Mouse (Mus musculus): ENCODE measurements around the gene Thra. TPM values are rescaled to one million over a fixed set of nuclear protein-coding genes. Genes with fewer than 3 reads are reported as not detected.
A peak's percentile ranks its signal among the peaks of the same experiment; 100 is the strongest.

The Thra gene
- polyA plus RNA-seq, 1 experiment from 2014 or later, result 45.3 TPM

DNA sequence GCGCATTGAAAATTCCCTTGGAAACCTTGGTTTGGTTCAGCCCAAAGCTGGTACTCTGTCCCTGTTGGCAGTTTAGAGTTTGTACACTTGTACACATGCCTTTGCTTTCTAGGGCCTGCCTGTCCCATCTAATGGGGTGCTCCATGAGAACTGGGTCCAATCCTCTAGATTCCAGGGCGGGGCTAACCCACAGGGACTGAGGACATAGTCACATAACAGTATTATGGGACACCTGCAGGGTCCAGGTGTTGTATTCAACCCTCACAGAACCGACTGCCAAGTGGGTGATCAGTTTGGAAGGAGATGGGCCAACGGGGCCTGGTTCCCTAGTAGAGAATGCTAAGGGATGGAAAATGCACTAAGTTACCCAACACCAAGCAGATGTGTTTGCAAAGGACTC, 21.5 kb downstream of the Thra start:
- 90% methylated on average over 4 of the region's 4 CpGs for WGBS
- Histone ChIP-seq H3K4me3 (no peak overlapping the region), H3K4me1 (peaks cover 19% of the 10 kb centered on the region), H3K4me2 (replicated peaks) (no peak overlapping the region), H3K27me3 (no peaks in the 10 kb centered on the region; the same call in 1 of the 2 replicates), H3K36me3 (peaks cover 55% of the 10 kb centered on the region), H3K9me3 (no peaks in the 10 kb centered on the region), H3K9ac (replicated peaks) (no peak overlapping the region), H3K27ac (replicated peaks) (no peak overlapping the region)
- ATAC-seq (ENCODE audit: low FRiP score, low read depth), result no peak

DNA sequence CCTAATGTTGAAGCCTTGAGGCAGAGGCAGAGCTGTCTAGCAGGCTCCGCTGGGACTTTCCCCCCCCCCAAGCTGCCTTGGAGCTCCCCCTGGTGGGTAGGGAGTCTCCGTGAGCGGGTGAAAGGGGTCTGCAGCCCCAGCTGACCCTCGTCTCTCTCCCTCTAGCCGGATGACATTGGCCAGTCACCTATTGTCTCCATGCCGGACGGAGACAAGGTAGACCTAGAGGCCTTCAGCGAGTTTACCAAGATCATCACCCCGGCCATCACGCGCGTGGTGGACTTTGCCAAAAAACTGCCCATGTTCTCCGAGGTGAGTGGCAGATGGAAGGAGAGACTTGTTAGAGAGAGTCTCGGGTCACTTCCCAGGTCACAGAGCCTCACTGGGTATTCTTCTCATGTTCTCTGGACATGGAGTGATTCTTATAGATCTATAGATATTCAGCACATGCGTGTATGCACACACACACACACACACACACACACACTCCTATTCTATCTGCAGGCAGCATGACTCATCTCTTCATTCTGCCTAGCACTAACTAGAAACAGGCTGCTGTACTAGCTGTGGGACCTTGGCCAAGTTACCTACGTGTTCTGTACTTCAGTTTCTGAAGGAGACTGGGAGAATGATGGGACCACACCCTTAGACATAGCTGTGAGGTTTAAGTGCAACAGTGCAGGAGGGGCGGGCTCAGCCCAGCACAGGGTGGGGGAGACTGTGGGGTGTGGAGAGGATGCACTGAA, 22.5 kb downstream of the Thra start:
- H3K9me3 ChIP-seq, result no peaks in the 10 kb centered on the region
- no peak overlapping the region for H3K4me2 ChIP-seq (replicated peaks)
- H3K36me3 ChIP-seq, result peaks cover 50% of the 10 kb centered on the region
- H3K9ac ChIP-seq (replicated peaks), result no peak overlapping the region
- H3K27ac ChIP-seq (replicated peaks), result no peak overlapping the region
- peaks cover 29% of the 10 kb centered on the region for H3K4me1 ChIP-seq
- WGBS, result 60% methylated on average over 17 of the region's 17 CpGs
- H3K27me3 ChIP-seq, result no peaks in the 10 kb centered on the region; the same call in 1 of the 2 replicates
- no peak for ATAC-seq (ENCODE audit: low FRiP score, low read depth)
- no peak overlapping the region for H3K4me3 ChIP-seq

DNA sequence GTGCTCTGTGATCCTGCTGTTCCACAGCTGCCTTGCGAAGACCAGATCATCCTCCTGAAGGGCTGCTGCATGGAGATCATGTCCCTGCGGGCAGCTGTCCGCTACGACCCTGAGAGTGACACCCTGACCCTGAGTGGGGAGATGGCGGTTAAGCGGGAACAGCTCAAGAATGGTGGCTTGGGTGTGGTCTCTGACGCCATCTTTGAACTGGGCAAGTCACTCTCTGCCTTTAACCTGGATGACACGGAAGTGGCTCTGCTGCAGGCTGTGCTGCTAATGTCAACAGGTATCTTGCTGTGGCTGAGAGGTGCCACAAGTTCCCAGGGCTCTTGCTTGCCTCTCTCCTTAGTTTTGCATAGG, 23.0 kb downstream of the Thra start:
- no peaks in the 10 kb centered on the region for H3K9me3 ChIP-seq
- 89% methylated on average over 8 of the region's 8 CpGs for WGBS
- ATAC-seq (ENCODE audit: low FRiP score, low read depth), result no peak
- H3K36me3 ChIP-seq, result peaks cover 48% of the 10 kb centered on the region
- H3K9ac ChIP-seq (replicated peaks), result no peak overlapping the region
- no peak overlapping the region for H3K4me3 ChIP-seq
- H3K4me2 ChIP-seq (replicated peaks), result no peak overlapping the region
- no peaks in the 10 kb centered on the region; the same call in 1 of the 2 replicates for H3K27me3 ChIP-seq
- H3K27ac ChIP-seq (replicated peaks), result no peak overlapping the region
- peaks cover 34% of the 10 kb centered on the region for H3K4me1 ChIP-seq

- H3K9me3 ChIP-seq, result no peaks in the 10 kb centered on the region
- 85% methylated on average over 18 of the region's 18 CpGs for WGBS
- H3K4me3 ChIP-seq, result no peak overlapping the region
- H3K27me3 ChIP-seq, result no peaks in the 10 kb centered on the region; the same call in 1 of the 2 replicates
- no peak for ATAC-seq (ENCODE audit: low FRiP score, low read depth)
- peaks cover 39% of the 10 kb centered on the region for H3K4me1 ChIP-seq
- H3K4me2 ChIP-seq (replicated peaks), result no peak overlapping the region
- H3K36me3 ChIP-seq, result peaks cover 51% of the 10 kb centered on the region
- H3K9ac ChIP-seq (replicated peaks), result no peak overlapping the region
- no peak overlapping the region for H3K27ac ChIP-seq (replicated peaks)
Measured at GRCm38 (mm10) chr11:98764091-98764490, 23.7 kb downstream of the Thra start.

- no peak overlapping the region for H3K27ac ChIP-seq (replicated peaks)
- H3K27me3 ChIP-seq, result no peaks in the 10 kb centered on the region; the same call in none of the 2 replicates
- H3K9ac ChIP-seq (replicated peaks), result no peak overlapping the region
- H3K4me3 ChIP-seq, result no peak overlapping the region
- peaks cover 58% of the 10 kb centered on the region for H3K36me3 ChIP-seq
- no peak for ATAC-seq (ENCODE audit: low FRiP score, low read depth)
- H3K4me1 ChIP-seq, result peaks cover 39% of the 10 kb centered on the region
- H3K9me3 ChIP-seq, result no peaks in the 10 kb centered on the region
- no peak overlapping the region for H3K4me2 ChIP-seq (replicated peaks)
Measured at GRCm38 (mm10) chr11:98764746-98765145, 24.3 kb downstream of the Thra start.

- Histone ChIP-seq H3K9ac (replicated peaks) (no peak overlapping the region; the same call in 1 of the 2 replicates), H3K4me2 (replicated peaks) (no peak overlapping the region), H3K27ac (replicated peaks) (peak overlapping the region; percentile 86), H3K4me1 (peaks cover 39% of the 10 kb centered on the region), H3K36me3 (peaks cover 57% of the 10 kb centered on the region), H3K9me3 (no peaks in the 10 kb centered on the region), H3K27me3 (no peaks in the 10 kb centered on the region; the same call in 1 of the 2 replicates), H3K4me3 (no peak overlapping the region)
- WGBS, result 52% methylated on average over 7 of the region's 9 CpGs
- no peak for ATAC-seq (ENCODE audit: low FRiP score, low read depth)
Measured at GRCm38 (mm10) chr11:98765421-98766309, 25.2 kb downstream of the Thra start.

DNA sequence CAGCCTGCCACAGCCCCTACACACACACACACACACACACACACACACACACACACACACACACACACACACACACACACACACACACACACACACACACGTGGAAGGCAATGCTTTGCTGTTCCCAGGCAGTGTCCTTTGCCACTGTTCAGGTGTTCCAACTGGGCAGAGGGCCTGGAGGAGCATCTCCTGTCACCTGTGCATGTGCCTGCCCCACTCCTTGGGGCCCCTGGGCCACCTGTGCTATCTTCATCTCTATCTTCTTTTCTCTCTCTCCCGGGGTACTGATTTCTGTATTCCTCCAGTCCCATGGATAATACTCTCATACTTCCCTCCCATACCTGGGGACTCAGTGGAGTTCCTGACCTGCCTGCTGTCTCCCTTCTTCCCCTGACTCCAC, 25.9 kb downstream of the Thra start:
- Histone ChIP-seq H3K36me3 (peaks cover 52% of the 10 kb centered on the region), H3K9me3 (no peaks in the 10 kb centered on the region), H3K27me3 (no peaks in the 10 kb centered on the region; the same call in 1 of the 2 replicates), H3K4me1 (peaks cover 39% of the 10 kb centered on the region), H3K4me2 (replicated peaks) (no peak overlapping the region), H3K27ac (replicated peaks) (peak overlapping the region; percentile 86), H3K4me3 (no peak overlapping the region), H3K9ac (replicated peaks) (no peak overlapping the region)
- no peak for ATAC-seq (ENCODE audit: low FRiP score, low read depth)
- WGBS, result 58% methylated on average over 2 of the region's 2 CpGs

DNA sequence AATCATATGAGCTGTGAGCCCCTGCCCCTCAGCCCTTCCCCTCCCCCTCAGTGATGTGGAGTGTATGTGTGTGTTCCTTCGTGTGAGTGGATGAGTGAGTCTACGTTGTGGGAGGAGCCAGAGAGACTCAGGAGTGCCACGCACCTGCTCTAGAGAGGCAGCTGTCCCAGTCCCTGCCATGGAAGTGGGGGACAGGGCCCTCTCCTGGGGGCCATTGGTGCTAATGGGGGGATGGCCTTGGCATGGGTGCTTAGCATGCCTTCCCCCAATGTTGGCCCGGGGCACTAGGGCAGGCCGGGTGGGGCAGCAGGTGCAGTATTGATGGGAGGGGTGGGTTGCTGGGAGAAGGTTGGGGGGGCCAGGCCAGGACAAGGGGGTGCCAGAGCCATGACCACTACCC, 26.4 kb downstream of the Thra start:
- peak overlapping the region; percentile 17; the same call in 1 of the 2 replicates for H3K9ac ChIP-seq (replicated peaks)
- H3K4me2 ChIP-seq (replicated peaks), result peak overlapping the region; percentile 50
- no peak overlapping the region for H3K4me3 ChIP-seq
- peaks cover 39% of the 10 kb centered on the region for H3K4me1 ChIP-seq
- no peaks in the 10 kb centered on the region; the same call in 1 of the 2 replicates for H3K27me3 ChIP-seq
- H3K27ac ChIP-seq (replicated peaks), result peak overlapping the region; percentile 86
- peaks cover 48% of the 10 kb centered on the region for H3K36me3 ChIP-seq
- 62% methylated on average over 5 of the region's 5 CpGs for WGBS
- H3K9me3 ChIP-seq, result no peaks in the 10 kb centered on the region
- ATAC-seq (ENCODE audit: low FRiP score, low read depth), result peak; percentile 17; the same call in 1 of the 2 replicates

- Histone ChIP-seq H3K4me3 (no peak overlapping the region), H3K4me2 (replicated peaks) (peak overlapping the region; percentile 50), H3K27me3 (no peaks in the 10 kb centered on the region; the same call in 1 of the 2 replicates), H3K36me3 (peaks cover 44% of the 10 kb centered on the region), H3K9me3 (no peaks in the 10 kb centered on the region), H3K4me1 (peaks cover 39% of the 10 kb centered on the region), H3K9ac (replicated peaks) (peak overlapping the region; percentile 17; the same call in 1 of the 2 replicates), H3K27ac (replicated peaks) (peak overlapping the region; percentile 86)
- WGBS, result 15% methylated on average over 9 of the region's 9 CpGs
- peak; percentile 57 for ATAC-seq (ENCODE audit: low FRiP score, low read depth)
Measured at GRCm38 (mm10) chr11:98767276-98767675, 26.8 kb downstream of the Thra start.

GRCm38 (mm10) chr11:98767713-98768112, 27.3 kb downstream of the Thra start:
- Histone ChIP-seq H3K9ac (replicated peaks) (peak overlapping the region; percentile 51; the same call in 1 of the 2 replicates), H3K27me3 (peaks cover under 1% of the 10 kb centered on the region; the same call in 1 of the 2 replicates), H3K9me3 (no peaks in the 10 kb centered on the region), H3K27ac (replicated peaks) (peak overlapping the region; percentile 86), H3K4me1 (peaks cover 39% of the 10 kb centered on the region), H3K4me3 (peak overlapping the region; percentile 30), H3K4me2 (replicated peaks) (peak overlapping the region; percentile 50), H3K36me3 (peaks cover 42% of the 10 kb centered on the region)
- 0 out of 2 replicates have a peak, but pooled peaks have one; percentile 27 for ATAC-seq (ENCODE audit: low FRiP score, low read depth)
- 13% methylated on average over 4 of the region's 4 CpGs for WGBS

DNA sequence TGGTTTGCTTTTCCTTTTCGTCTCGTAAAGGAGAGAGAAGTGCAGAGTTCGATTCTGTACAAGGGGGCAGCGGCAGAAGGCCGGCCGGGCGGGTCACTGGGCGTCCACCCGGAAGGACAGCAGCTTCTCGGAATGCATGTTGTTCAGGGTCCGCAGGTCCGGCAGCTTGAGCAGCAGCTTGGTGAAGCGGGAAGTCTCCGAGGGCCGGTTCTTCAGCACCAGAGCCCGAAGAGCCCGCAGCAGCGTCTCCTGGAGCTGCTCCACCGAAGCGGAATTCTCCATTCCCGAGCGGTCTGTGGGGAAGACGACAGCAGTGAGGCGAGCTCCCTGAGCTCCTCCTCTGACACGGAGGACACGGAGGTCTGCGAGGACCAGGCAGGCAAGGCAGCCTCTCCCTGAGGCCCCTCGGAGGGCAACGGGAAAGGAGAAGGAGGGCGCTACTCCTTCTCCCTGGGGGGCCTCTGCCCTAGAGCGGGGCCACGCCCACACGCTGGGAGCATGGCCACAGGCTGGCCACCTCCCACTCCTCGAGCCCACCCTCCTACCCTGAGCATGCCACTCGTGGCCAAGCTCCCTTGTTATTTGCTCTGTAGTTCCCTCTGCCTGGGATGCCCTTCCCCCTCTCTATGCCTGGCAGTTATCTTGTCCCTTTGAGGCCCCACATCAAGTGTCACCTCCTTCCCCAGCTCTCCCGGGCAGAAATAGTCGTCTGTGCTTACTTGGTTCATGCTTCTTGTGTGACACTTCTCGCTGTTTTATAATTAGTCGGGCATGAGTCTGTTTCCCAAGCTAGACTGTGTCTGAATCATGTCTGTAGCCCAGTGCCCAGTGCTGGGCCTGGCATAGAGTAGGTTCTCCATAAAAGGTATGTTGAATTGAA, 27.9 kb downstream of the Thra start:
- no peaks in the 10 kb centered on the region for H3K9me3 ChIP-seq
- peaks cover 3% of the 10 kb centered on the region; the same call in 1 of the 2 replicates for H3K27me3 ChIP-seq
- H3K36me3 ChIP-seq, result peaks cover 35% of the 10 kb centered on the region
- H3K4me3 ChIP-seq, result peak overlapping the region; percentile 30
- ATAC-seq (ENCODE audit: low FRiP score, low read depth), result no peak
- H3K4me2 ChIP-seq (replicated peaks), result peak overlapping the region; percentile 50
- peaks cover 40% of the 10 kb centered on the region for H3K4me1 ChIP-seq
- 20% methylated on average over 37 of the region's 39 CpGs for WGBS
- peak overlapping the region; percentile 51 for H3K9ac ChIP-seq (replicated peaks)
- H3K27ac ChIP-seq (replicated peaks), result peak overlapping the region; percentile 86

All from midbrain, embryonic 12.5 days (tissue).